In genomic region chr12:111851235-111851634, GRCm38 (mm10) we compare ENCODE assay signal across 11 mouse cellular contexts. TPM values are rescaled to one million over a fixed set of nuclear protein-coding genes. Genes with fewer than 3 reads are reported as not detected.
DNase-seq lines count a peak whose midpoint lies in the region; ATAC-seq and TF ChIP-seq lines count a peak whose summit lies in the region.
"Had no signal": no experiment of that assay in that cellular context is flagged by ENCODE, and none has a peak within 500 bp of the region (broad histone marks: within the 10 kb centered on the region; RNA-seq: fewer than 3 reads in every experiment).

No protein-coding gene starts in this region.

- TF ChIP-seq CTCF in kidney, adult 2 months (conservative IDR thresholded peaks at IDR 0.05; ENCODE audit: insufficient read depth, insufficient read length, low read depth, low read length): peak; percentile 14; the same call in 1 of the 2 replicates

- WGBS in kidney, adult 2 months: 80% methylated on average over 2 of the region's 2 CpGs
- 55% methylated on average over 2 of the region's 2 CpGs for WGBS in embryonic facial prominence, embryonic 15.5 days

- no peaks in the 10 kb centered on the region for H3K4me1 ChIP-seq in kidney, adult 2 months (ENCODE audit: control insufficient read depth, insufficient read depth, low read length)
- peaks cover 13% of the 10 kb centered on the region for H3K4me1 ChIP-seq in embryonic facial prominence, embryonic 15.5 days
- H3K4me1 ChIP-seq: intestine, embryonic 15.5 days had no signal

- no peak overlapping the region for H3K4me3 ChIP-seq in kidney, adult 2 months (ENCODE audit: insufficient read depth, low read depth, low read length)
- no peak overlapping the region for H3K4me3 ChIP-seq in embryonic facial prominence, embryonic 15.5 days (replicated peaks)
- H3K4me3 ChIP-seq: embryonic facial prominence, embryonic 12.5 days; intestine, embryonic 15.5 days; liver, embryonic 15.5 days had no signal

- H3K27me3 ChIP-seq in kidney, adult 2 months (replicated peaks; ENCODE audit: control insufficient read depth, insufficient read depth, low read length): no peaks in the 10 kb centered on the region
- H3K27me3 ChIP-seq in embryonic facial prominence, embryonic 15.5 days: no peaks in the 10 kb centered on the region
- H3K27me3 ChIP-seq: embryonic facial prominence, embryonic 12.5 days; intestine, embryonic 15.5 days; liver, embryonic 15.5 days had no signal

- H3K9me3 ChIP-seq in embryonic facial prominence, embryonic 15.5 days (replicated peaks): no peaks in the 10 kb centered on the region
- H3K9me3 ChIP-seq: embryonic facial prominence, embryonic 12.5 days; intestine, embryonic 15.5 days; liver, embryonic 15.5 days had no signal

- H3K9ac ChIP-seq in embryonic facial prominence, embryonic 15.5 days: no peak overlapping the region
- H3K9ac ChIP-seq: embryonic facial prominence, embryonic 12.5 days; intestine, embryonic 15.5 days; liver, embryonic 15.5 days had no signal

- no peak for DNase-seq in kidney, adult 2 months
- DNase-seq in kidney, adult 11 months: no peak
- DNase-seq in 3134 (ENCODE audit: extremely low read depth, insufficient read length, low spot score): peak; percentile 54
- peak; percentile 11 for DNase-seq in CD4-positive helper T cell, adult 2 months (ENCODE audit: low read depth, low spot score)
- DNase-seq in testis, postnatal 10 days (ENCODE audit: low spot score): no peak
- no peak for DNase-seq in frontal cortex, postnatal 14 days (ENCODE audit: low spot score in 2 of 2)

- no peak for TF ChIP-seq POLR2A in kidney, adult 2 months (IDR thresholded peaks at IDR 0.05; ENCODE audit: low read depth, low read length)

- H3K4me2 ChIP-seq in embryonic facial prominence, embryonic 15.5 days (replicated peaks): no peak overlapping the region
- H3K4me2 ChIP-seq: embryonic facial prominence, embryonic 12.5 days; intestine, embryonic 15.5 days; liver, embryonic 15.5 days had no signal

- no peak for ATAC-seq in embryonic facial prominence, embryonic 15.5 days (ENCODE audit: insufficient number of reproducible peaks, low FRiP score, low TSS enrichment, low read depth)
- ATAC-seq in frontal cortex, adult (ENCODE audit: low TSS enrichment): no peak
- ATAC-seq: intestine, embryonic 15.5 days had no signal

- H3K36me3 ChIP-seq in kidney, adult 2 months (ENCODE audit: control insufficient read depth, insufficient read depth, low read length): no peaks in the 10 kb centered on the region
- H3K36me3 ChIP-seq in embryonic facial prominence, embryonic 15.5 days: peaks cover 14% of the 10 kb centered on the region; the same call in 1 of the 2 replicates
- H3K36me3 ChIP-seq: embryonic facial prominence, embryonic 12.5 days; liver, embryonic 15.5 days had no signal

- no peak overlapping the region for H3K27ac ChIP-seq in kidney, adult 2 months (ENCODE audit: insufficient read depth, low read depth, low read length)
- H3K27ac ChIP-seq in embryonic facial prominence, embryonic 15.5 days (replicated peaks): peak overlapping the region; percentile 61; the same call in 1 of the 2 replicates
- H3K27ac ChIP-seq: embryonic facial prominence, embryonic 12.5 days; intestine, embryonic 15.5 days; liver, embryonic 15.5 days had no signal

RNA-seq across cellular contexts. Expression of gene Zfyve21, which starts 37.3 kb away (rescaled TPM):
- 97.0 and 105 TPM in 2 replicates for polyA plus RNA-seq in kidney, adult 2 months (2012; rRNA removed)
- 120 and 121 TPM in 2 replicates for polyA plus RNA-seq in embryonic facial prominence, embryonic 15.5 days (2015; fragmentation: Nextera tagmentation; extraction: Ambion mirVana)

RNA-seq across cellular contexts. Expression of gene Xrcc3, which starts 37.6 kb away (rescaled TPM):
- 5.3 and 6.0 TPM in 2 replicates for polyA plus RNA-seq in kidney, adult 2 months (2012; rRNA removed)
- 9.4 and 13.5 TPM in 2 replicates for polyA plus RNA-seq in embryonic facial prominence, embryonic 15.5 days (2015; fragmentation: Nextera tagmentation; extraction: Ambion mirVana)

RNA-seq across cellular contexts. Expression of gene Ppp1r13b, which starts 56.7 kb away (rescaled TPM):
- polyA plus RNA-seq in kidney, adult 2 months (2012; rRNA removed): 11.2 and 11.7 TPM in 2 replicates
- polyA plus RNA-seq in embryonic facial prominence, embryonic 15.5 days (2015; fragmentation: Nextera tagmentation; extraction: Ambion mirVana): 12.8 and 16.9 TPM in 2 replicates

Comparison
In these comparisons a context has a peak if more than half of its experiments do, and no peak if none do; other contexts are left out.
1. DNase-seq: peak in 3134 (single experiment) and CD4-positive helper T cell, adult 2 months (single experiment); none in kidney, adult 2 months (single experiment), kidney, adult 11 months (single experiment), testis, postnatal 10 days (single experiment) and frontal cortex, postnatal 14 days (0 of 2).